Mouse (Mus musculus) small intestine, adult 2 months (tissue): Measurements from ENCODE around the gene Mff.

Experiments
- CTCF ChIP-seq: fragments of 200-500 bp; IDR thresholded peaks from 2 replicates; pipeline ENCODE4 v1.5.1; 2012; ENCODE audit warnings: low read depth, mild to moderate bottlenecking, control low read depth, inconsistent platforms, low read length, moderate library complexity, mixed read lengths; ENCODE audit not compliant: insufficient replicate concordance, insufficient read length; ENCODE audit errors: extremely low read depth
- POLR2A ChIP-seq: fragments of 200-500 bp; IDR thresholded peaks from 2 replicates; pipeline ENCODE4 v1.6.1; 2012; ENCODE audit warnings: low read depth, mild to moderate bottlenecking, control low read depth, inconsistent platforms, low read length, moderate library complexity

GRCm38 (mm10) chr1:82762274-82762673 is 37.6 kb downstream of the Mff start:
- TF ChIP-seq POLR2A: no peak
- peak; percentile 45; the same call in 1 of the 2 replicates for TF ChIP-seq CTCF
